8 mouse cellular contexts compared by ENCODE assay signal in genomic region chr2:125857707-125858106, GRCm38 (mm10). TPM values are rescaled to one million over a fixed set of nuclear protein-coding genes. Genes with fewer than 3 reads are reported as not detected.
DNase-seq lines count a peak whose midpoint lies in the region; ATAC-seq and TF ChIP-seq lines count a peak whose summit lies in the region.

No protein-coding gene starts in this region.

- no peak overlapping the region for H3K9ac ChIP-seq in heart, embryonic 11.5 days (ENCODE audit: low read depth, low read length)
- H3K9ac ChIP-seq in ES-E14 (ENCODE audit: insufficient read depth, low read depth, low read length, poor library complexity, severe bottlenecking): no peak overlapping the region
- H3K9ac ChIP-seq in hindbrain, embryonic 11.5 days (ENCODE audit: low read depth, low read length): no peak overlapping the region

- DNase-seq in heart, postnatal 10 days: no peak
- no peak for DNase-seq in ES-E14 (ENCODE audit: low read depth, low spot score)
- no peak for DNase-seq in hindbrain, embryonic 11.5 days (ENCODE audit: low spot score)
- no peak for DNase-seq in Muller cell, postnatal 12 days (ENCODE audit: inconsistent ontology term)
- DNase-seq in spleen, adult 18-20 months: no peak
- no peak for DNase-seq in cerebellum, adult 9-10 months

- no peak overlapping the region for H3K27ac ChIP-seq in heart, embryonic 11.5 days (ENCODE audit: low read depth, low read length)
- H3K27ac ChIP-seq in ES-E14 (ENCODE audit: insufficient read depth, low read depth, low read length, poor library complexity, severe bottlenecking): no peak overlapping the region
- no peak overlapping the region for H3K27ac ChIP-seq in hindbrain, embryonic 11.5 days (ENCODE audit: low read depth, low read length)
- no peak overlapping the region for H3K27ac ChIP-seq in macrophage

- no peaks in the 10 kb centered on the region for H3K4me1 ChIP-seq in heart, embryonic 11.5 days (ENCODE audit: control insufficient read depth, insufficient read depth, low read length)
- no peaks in the 10 kb centered on the region for H3K4me1 ChIP-seq in ES-E14 (ENCODE audit: control insufficient read depth in 2 of 2, insufficient read depth in 2 of 2, low read length in 2 of 2, poor library complexity in 1 of 2)
- no peaks in the 10 kb centered on the region for H3K4me1 ChIP-seq in hindbrain, embryonic 11.5 days (replicated peaks; ENCODE audit: control insufficient read depth, insufficient read depth, low read length)

- WGBS in heart, embryonic 11.5 days (ENCODE audit: insufficient replicate concordance): 33% methylated on average over 3 of the region's 3 CpGs
- WGBS in hindbrain, embryonic 11.5 days: 50% methylated on average over 3 of the region's 3 CpGs
- 34% methylated on average over 3 of the region's 3 CpGs for WGBS in macrophage (ENCODE audit: missing documents)

- H3K9me3 ChIP-seq in heart, embryonic 11.5 days (replicated peaks; ENCODE audit: control insufficient read depth, low read length): no peaks in the 10 kb centered on the region
- no peaks in the 10 kb centered on the region for H3K9me3 ChIP-seq in ES-E14 (ENCODE audit: control insufficient read depth, insufficient read depth, low read depth, low read length)
- no peaks in the 10 kb centered on the region for H3K9me3 ChIP-seq in hindbrain, embryonic 11.5 days (ENCODE audit: control insufficient read depth, low read length)

- H3K79me2 ChIP-seq in macrophage (ENCODE audit: inconsistent target): peaks cover 61% of the 10 kb centered on the region

- peak overlapping the region; percentile 99 for H3K4me3 ChIP-seq in heart, embryonic 11.5 days (ENCODE audit: low read depth, low read length)
- H3K4me3 ChIP-seq in ES-E14 (ENCODE audit: insufficient read depth in 1 of 2, low read depth in 1 of 2, low read length in 2 of 2, poor library complexity in 1 of 2, severe bottlenecking in 1 of 2): peak overlapping the region; percentile 84 to 91; a peak in 3 of 4 replicates
- H3K4me3 ChIP-seq in hindbrain, embryonic 11.5 days (ENCODE audit: low read depth, low read length): peak overlapping the region; percentile 91
- peak overlapping the region; percentile 85 for H3K4me3 ChIP-seq in macrophage (ENCODE audit: inconsistent target)

- ATAC-seq in heart, embryonic 11.5 days (replicated peaks; ENCODE audit: insufficient number of reproducible peaks, low FRiP score, low TSS enrichment): no peak
- ATAC-seq in hindbrain, embryonic 11.5 days (ENCODE audit: low FRiP score): no peak

- H3K27me3 ChIP-seq in heart, embryonic 11.5 days (ENCODE audit: control insufficient read depth, insufficient read depth, low read length): no peaks in the 10 kb centered on the region
- no peaks in the 10 kb centered on the region for H3K27me3 ChIP-seq in hindbrain, embryonic 11.5 days (ENCODE audit: control insufficient read depth, insufficient read depth, low read length)

- peak overlapping the region; percentile 80 for H3K4me2 ChIP-seq in heart, embryonic 11.5 days
- H3K4me2 ChIP-seq in hindbrain, embryonic 11.5 days (replicated peaks; ENCODE audit: low read depth, low read length): peak overlapping the region; percentile 55

- no peaks in the 10 kb centered on the region for H3K36me3 ChIP-seq in heart, embryonic 11.5 days (ENCODE audit: control insufficient read depth, insufficient read depth, low read length)
- H3K36me3 ChIP-seq in ES-E14 (ENCODE audit: control insufficient read depth, insufficient read depth, low read length, poor library complexity, severe bottlenecking): no peaks in the 10 kb centered on the region
- H3K36me3 ChIP-seq in hindbrain, embryonic 11.5 days (ENCODE audit: control insufficient read depth, insufficient read depth, low read length): no peaks in the 10 kb centered on the region
- no peaks in the 10 kb centered on the region for H3K36me3 ChIP-seq in macrophage (ENCODE audit: inconsistent target)

- in situ Hi-C loops in ES-E14 (cut with MboI; ENCODE audit: low sequenced_read_pairs in 2 of 2, unreplicated experiment in 2 of 2): no loop called here

- intact Hi-C loops in heart, postnatal 10 days (cut with DNase I): loop anchor here (2.0 kb wide), 1 partner anchor 75 kb away; the partner anchor contains the start of gene Secisbp2l

TF ChIP-seq in ES-E14, 5 proteins besides CTCF, POLR2A, EP300 and RAD21:
- no peak for TF ChIP-seq CHD2 (IDR thresholded peaks at IDR 0.05; ENCODE audit: low read depth, low read length)
- TF ChIP-seq ZNF384 (IDR thresholded peaks at IDR 0.05; ENCODE audit: low read depth, low read length): no peak
- TF ChIP-seq MAFK (IDR thresholded peaks at IDR 0.05; ENCODE audit: insufficient read depth, low read depth, low read length): no peak

RNA-seq across cellular contexts. Expression of gene Galk2, which starts 1.2 kb away (rescaled TPM):
- polyA plus RNA-seq in heart, embryonic 11.5 days (2014; fragmentation: Nextera tagmentation; extraction: Ambion mirVana): 35.2 and 38.9 TPM in 2 replicates
- 10 to 100 TPM; 17.5 to 19.2 TPM for total RNA-seq in heart, postnatal 10 days (2021)
- 16.3 and 20.1 TPM in 2 replicates for total RNA-seq in ES-E14 (2012; rRNA removed)
- polyA plus RNA-seq in hindbrain, embryonic 11.5 days (2014; fragmentation: Nextera tagmentation; extraction: Ambion mirVana): 31.7 and 35.5 TPM in 2 replicates
- total RNA-seq in macrophage (2018; cell fraction: chromatin; rRNA removed): 100 to 1,000 TPM in 15 of 26 experiments, 10 to 100 TPM in 11; 36.9 to 195 (median 121) TPM
- 10 to 100 TPM; 55.7 to 91.2 (median 72.4) TPM for total RNA-seq in macrophage (2018; cell fraction: cytosol; rRNA removed)
- total RNA-seq in macrophage (2018; cell fraction: nucleus; rRNA removed): 100 to 1,000 TPM in 8 of 26 experiments, 10 to 100 TPM in 18; 36.7 to 148 (median 72.2) TPM
- polyA plus RNA-seq in macrophage (2018): 64.7 to 79.9 TPM (median 70.6 TPM) in 3 replicates

RNA-seq across cellular contexts. Expression of gene Cops2, which starts 1.2 kb away (rescaled TPM):
- 81.9 and 84.1 TPM in 2 replicates for polyA plus RNA-seq in heart, embryonic 11.5 days (2014; fragmentation: Nextera tagmentation; extraction: Ambion mirVana)
- 10 to 100 TPM; 82.8 to 85.5 TPM for total RNA-seq in heart, postnatal 10 days (2021)
- 82.2 and 114 TPM in 2 replicates for total RNA-seq in ES-E14 (2012; rRNA removed)
- 110 and 115 TPM in 2 replicates for polyA plus RNA-seq in hindbrain, embryonic 11.5 days (2014; fragmentation: Nextera tagmentation; extraction: Ambion mirVana)
- total RNA-seq in macrophage (2018; cell fraction: chromatin; rRNA removed): 10 to 100 TPM; 19.3 to 62.0 (median 42.0) TPM
- 100 to 1,000 TPM in 1 of 26 experiments, 10 to 100 TPM in 25; 55.2 to 129 (median 67.0) TPM for total RNA-seq in macrophage (2018; cell fraction: cytosol; rRNA removed)
- total RNA-seq in macrophage (2018; cell fraction: nucleus; rRNA removed): 10 to 100 TPM; 18.8 to 64.2 (median 38.8) TPM
- 77.0 to 107 TPM (median 88.1 TPM) in 3 replicates for polyA plus RNA-seq in macrophage (2018)
